Comparison of ENCODE assay signal across 8 mouse cellular contexts in genomic region chr11:98772667-98773171, GRCm38 (mm10). TPM values are rescaled to one million over a fixed set of nuclear protein-coding genes. Genes with fewer than 3 reads are reported as not detected.
DNase-seq lines count a peak whose midpoint lies in the region; ATAC-seq lines count a peak whose summit lies in the region.

No protein-coding gene starts in this region.

- no peak for DNase-seq in hindbrain, embryonic 11.5 days (ENCODE audit: low spot score)
- DNase-seq in NIH3T3 (ENCODE audit: low read depth): peak; percentile 61
- peak; percentile 82 for DNase-seq in gastrocnemius, postnatal 14 days
- peak; percentile 81 to 91 for DNase-seq in kidney, adult 8-10 months
- peak; percentile 94 for DNase-seq in lung, postnatal 36 days
- DNase-seq in spleen, postnatal 14 days (ENCODE audit: low spot score in 2 of 2): no peak
- DNase-seq in retina, embryonic 14.5 days (ENCODE audit: low spot score): no peak

- no peak overlapping the region for H3K4me3 ChIP-seq in hindbrain, embryonic 16.5 days (ENCODE audit: low read length)
- H3K4me3 ChIP-seq in hindbrain, embryonic 11.5 days (ENCODE audit: low read depth, low read length): no peak overlapping the region

- no peaks in the 10 kb centered on the region for H3K9me3 ChIP-seq in hindbrain, embryonic 16.5 days (ENCODE audit: control insufficient read depth, low read length)
- no peaks in the 10 kb centered on the region for H3K9me3 ChIP-seq in hindbrain, embryonic 11.5 days (ENCODE audit: control insufficient read depth, low read length)

- no peaks in the 10 kb centered on the region for H3K27me3 ChIP-seq in hindbrain, embryonic 16.5 days (replicated peaks; ENCODE audit: control insufficient read depth, insufficient read depth, low read length)
- no peaks in the 10 kb centered on the region for H3K27me3 ChIP-seq in hindbrain, embryonic 11.5 days (ENCODE audit: control insufficient read depth, insufficient read depth, low read length)

- peaks cover 29% of the 10 kb centered on the region for H3K36me3 ChIP-seq in hindbrain, embryonic 16.5 days (ENCODE audit: control insufficient read depth, insufficient read depth, low read length)
- no peaks in the 10 kb centered on the region for H3K36me3 ChIP-seq in hindbrain, embryonic 11.5 days (ENCODE audit: control insufficient read depth, insufficient read depth, low read length)

- ATAC-seq in hindbrain, embryonic 16.5 days: no peak
- ATAC-seq in hindbrain, embryonic 11.5 days (ENCODE audit: low FRiP score): no peak

- H3K27ac ChIP-seq in hindbrain, embryonic 16.5 days (ENCODE audit: low read depth, low read length): no peak overlapping the region
- no peak overlapping the region for H3K27ac ChIP-seq in hindbrain, embryonic 11.5 days (ENCODE audit: low read depth, low read length)

- H3K4me2 ChIP-seq in hindbrain, embryonic 16.5 days (ENCODE audit: low read length): 0 out of 2 replicates have a peak overlapping the region, but pooled peaks have one; percentile 24
- no peak overlapping the region for H3K4me2 ChIP-seq in hindbrain, embryonic 11.5 days (replicated peaks; ENCODE audit: low read depth, low read length)

- H3K9ac ChIP-seq in hindbrain, embryonic 16.5 days (ENCODE audit: low read depth, low read length): no peak overlapping the region
- no peak overlapping the region for H3K9ac ChIP-seq in hindbrain, embryonic 11.5 days (ENCODE audit: low read depth, low read length)

- WGBS in hindbrain, embryonic 16.5 days: 76% methylated on average over 8 of the region's 8 CpGs
- 79% methylated on average over 8 of the region's 8 CpGs for WGBS in hindbrain, embryonic 11.5 days

- intact Hi-C loops in gastrocnemius, postnatal 14 days (cut with DNase I; ENCODE audit: low total_unique reads): no loop called here

- H3K4me1 ChIP-seq in hindbrain, embryonic 16.5 days (ENCODE audit: control insufficient read depth, insufficient read depth, low read depth, low read length): peaks cover 49% of the 10 kb centered on the region
- H3K4me1 ChIP-seq in hindbrain, embryonic 11.5 days (replicated peaks; ENCODE audit: control insufficient read depth, insufficient read depth, low read length): peaks cover 18% of the 10 kb centered on the region

RNA-seq across cellular contexts. Expression of gene Nr1d1, which starts 2.4 kb away (rescaled TPM):
- polyA plus RNA-seq in hindbrain, embryonic 16.5 days (2015; fragmentation: Nextera tagmentation; extraction: Ambion mirVana): 4.9 and 5.6 TPM in 2 replicates
- 0.92 and 1.4 TPM in 2 replicates for polyA plus RNA-seq in hindbrain, embryonic 11.5 days (2014; fragmentation: Nextera tagmentation; extraction: Ambion mirVana)
- 10 to 100 TPM; 27.3 to 64.6 TPM for total RNA-seq in gastrocnemius, postnatal 14 days (2021)

RNA-seq across cellular contexts. Expression of gene Msl1, which starts 22.6 kb away (rescaled TPM):
- polyA plus RNA-seq in hindbrain, embryonic 16.5 days (2015; fragmentation: Nextera tagmentation; extraction: Ambion mirVana): 28.2 and 28.6 TPM in 2 replicates
- 25.0 and 28.0 TPM in 2 replicates for polyA plus RNA-seq in hindbrain, embryonic 11.5 days (2014; fragmentation: Nextera tagmentation; extraction: Ambion mirVana)
- total RNA-seq in gastrocnemius, postnatal 14 days (2021): 10 to 100 TPM; 49.0 to 55.3 TPM

RNA-seq across cellular contexts. Expression of gene Casc3, which starts 32.0 kb away (rescaled TPM):
- polyA plus RNA-seq in hindbrain, embryonic 16.5 days (2015; fragmentation: Nextera tagmentation; extraction: Ambion mirVana): 41.7 and 49.2 TPM in 2 replicates
- polyA plus RNA-seq in hindbrain, embryonic 11.5 days (2014; fragmentation: Nextera tagmentation; extraction: Ambion mirVana): 44.6 and 49.6 TPM in 2 replicates
- 10 to 100 TPM; 20.1 to 21.5 TPM for total RNA-seq in gastrocnemius, postnatal 14 days (2021)

RNA-seq across cellular contexts. Expression of gene Thra, which starts 32.3 kb away (rescaled TPM):
- 127 and 144 TPM in 2 replicates for polyA plus RNA-seq in hindbrain, embryonic 16.5 days (2015; fragmentation: Nextera tagmentation; extraction: Ambion mirVana)
- 34.7 and 41.4 TPM in 2 replicates for polyA plus RNA-seq in hindbrain, embryonic 11.5 days (2014; fragmentation: Nextera tagmentation; extraction: Ambion mirVana)
- 100 to 1,000 TPM in 1 of 2 experiments, 10 to 100 TPM in 1; 91.8 to 106 TPM for total RNA-seq in gastrocnemius, postnatal 14 days (2021)

RNA-seq across cellular contexts. Expression of gene Med24, which starts 43.5 kb away (rescaled TPM):
- polyA plus RNA-seq in hindbrain, embryonic 16.5 days (2015; fragmentation: Nextera tagmentation; extraction: Ambion mirVana): 62.5 and 71.1 TPM in 2 replicates
- 47.3 and 60.8 TPM in 2 replicates for polyA plus RNA-seq in hindbrain, embryonic 11.5 days (2014; fragmentation: Nextera tagmentation; extraction: Ambion mirVana)
- 10 to 100 TPM; 40.3 to 42.0 TPM for total RNA-seq in gastrocnemius, postnatal 14 days (2021)

Comparison
In these comparisons a context has a peak if more than half of its experiments do, and no peak if none do; other contexts are left out.
1. DNase-seq: peak in NIH3T3 (single experiment), gastrocnemius, postnatal 14 days (single experiment), kidney, adult 8-10 months (2 of 2) and lung, postnatal 36 days (single experiment); none in hindbrain, embryonic 11.5 days (single experiment), spleen, postnatal 14 days (0 of 2) and retina, embryonic 14.5 days (single experiment).